14 mouse cellular contexts compared by ENCODE assay signal in the genomic region with DNA sequence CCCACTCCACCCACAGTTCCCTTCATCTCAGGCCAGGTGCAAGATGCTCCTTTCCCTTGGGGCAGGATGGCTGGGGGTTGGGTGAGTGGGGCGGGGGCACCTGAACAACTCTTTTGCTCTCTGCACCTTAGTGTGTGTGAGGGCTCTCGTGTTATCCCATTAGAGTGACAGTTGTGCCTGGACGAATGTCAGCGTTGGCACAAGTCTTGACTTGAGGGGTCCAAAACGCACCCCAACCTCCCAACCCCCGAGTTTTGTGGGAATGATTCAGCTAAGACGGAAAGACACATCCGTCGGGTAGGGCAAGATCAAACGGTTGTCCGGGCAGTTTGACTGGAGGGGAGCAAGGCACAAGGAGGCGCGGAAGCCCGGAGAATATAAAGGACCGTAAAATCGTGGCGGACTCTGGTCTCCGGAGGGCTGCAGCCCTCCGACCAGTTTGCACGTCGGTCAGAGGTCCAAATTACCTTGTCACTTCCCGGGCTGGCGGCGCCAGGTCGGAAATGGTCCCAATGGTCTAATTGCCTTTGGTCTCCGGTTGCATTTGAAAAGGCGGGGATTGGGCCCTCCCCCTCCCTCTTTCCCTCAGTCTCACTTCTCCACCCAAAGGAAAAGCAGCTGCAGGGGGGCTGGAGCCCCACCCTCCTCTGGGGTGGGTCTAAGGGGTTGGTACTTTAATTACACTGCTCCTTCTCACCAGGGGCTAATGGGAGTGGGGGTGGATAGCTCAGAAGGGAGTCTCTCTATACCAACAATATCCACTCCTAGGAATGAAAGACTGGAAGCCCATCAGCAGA. TPM values are rescaled to one million over a fixed set of nuclear protein-coding genes. Genes with fewer than 3 reads are reported as not detected.
DNase-seq lines count a peak whose midpoint lies in the region; ATAC-seq and TF ChIP-seq lines count a peak whose summit lies in the region.
"Had no signal": no experiment of that assay in that cellular context is flagged by ENCODE, and none has a peak within 500 bp of the region (broad histone marks: within the 10 kb centered on the region; RNA-seq: fewer than 3 reads in every experiment).

No protein-coding gene starts in this region.

- WGBS in heart, embryonic 10.5 days, result under 1% methylated on average over 27 of the region's 27 CpGs
- under 1% methylated on average over 25 of the region's 27 CpGs for WGBS in hindbrain, embryonic 11.5 days
- WGBS in limb, embryonic 14.5 days, result 3% methylated on average over 21 of the region's 27 CpGs
- WGBS in forebrain, embryonic 16.5 days, result 0% methylated on average over 27 of the region's 27 CpGs

- no peaks in the 10 kb centered on the region for H3K36me3 ChIP-seq in heart, embryonic 10.5 days
- no peaks in the 10 kb centered on the region for H3K36me3 ChIP-seq in E14TG2a.4 (ENCODE audit: insufficient read depth, low read length)
- H3K36me3 ChIP-seq in hindbrain, embryonic 11.5 days (ENCODE audit: control insufficient read depth, insufficient read depth, low read length), result no peaks in the 10 kb centered on the region
- H3K36me3 ChIP-seq in limb, embryonic 14.5 days (ENCODE audit: control insufficient read depth, insufficient read depth, low read length), result no peaks in the 10 kb centered on the region
- no peaks in the 10 kb centered on the region for H3K36me3 ChIP-seq in forebrain, embryonic 16.5 days (ENCODE audit: control insufficient read depth, insufficient read depth)
- H3K36me3 ChIP-seq: liver, embryonic 13.5 days had no signal

- H3K4me2 ChIP-seq in hindbrain, embryonic 11.5 days (replicated peaks; ENCODE audit: low read depth, low read length), result no peak overlapping the region
- peak overlapping the region; percentile 57 for H3K4me2 ChIP-seq in limb, embryonic 14.5 days (replicated peaks; ENCODE audit: low read depth, low read length, severe bottlenecking)
- H3K4me2 ChIP-seq in forebrain, embryonic 16.5 days (ENCODE audit: low read length), result no peak overlapping the region
- H3K4me2 ChIP-seq: liver, embryonic 13.5 days had no signal

- peaks cover 34% of the 10 kb centered on the region for H3K4me1 ChIP-seq in heart, embryonic 10.5 days
- peaks cover 86% of the 10 kb centered on the region for H3K4me1 ChIP-seq in E14TG2a.4 (replicated peaks; ENCODE audit: low read depth, low read length)
- peaks cover 3% of the 10 kb centered on the region; the same call in 1 of the 2 replicates for H3K4me1 ChIP-seq in hindbrain, embryonic 11.5 days (replicated peaks; ENCODE audit: control insufficient read depth, insufficient read depth, low read length)
- H3K4me1 ChIP-seq in limb, embryonic 14.5 days (ENCODE audit: control insufficient read depth, insufficient read depth, low read length), result peaks cover 22% of the 10 kb centered on the region
- peaks cover 12% of the 10 kb centered on the region for H3K4me1 ChIP-seq in forebrain, embryonic 16.5 days (replicated peaks; ENCODE audit: control insufficient read depth, insufficient read depth, low read length)

- H3K27me3 ChIP-seq in heart, embryonic 10.5 days (ENCODE audit: insufficient read depth, poor library complexity, severe bottlenecking), result peaks cover 99% of the 10 kb centered on the region
- peaks cover 98% of the 10 kb centered on the region for H3K27me3 ChIP-seq in E14TG2a.4 (ENCODE audit: insufficient read depth, low read length)
- peaks cover 96% of the 10 kb centered on the region for H3K27me3 ChIP-seq in hindbrain, embryonic 11.5 days (ENCODE audit: control insufficient read depth, insufficient read depth, low read length)
- H3K27me3 ChIP-seq in limb, embryonic 14.5 days (ENCODE audit: control insufficient read depth, insufficient read depth, low read length), result peaks cover 96% of the 10 kb centered on the region
- H3K27me3 ChIP-seq in forebrain, embryonic 16.5 days (replicated peaks; ENCODE audit: control insufficient read depth, insufficient read depth, low read length), result peaks cover 65% of the 10 kb centered on the region

- DNase-seq in heart, embryonic 10.5 days (ENCODE audit: low spot score), result no peak
- no peak for DNase-seq in heart, adult 18-20 months
- DNase-seq in hindbrain, embryonic 11.5 days (ENCODE audit: low spot score), result peak; percentile 64
- DNase-seq in limb, embryonic 14.5 days (ENCODE audit: low spot score), result no peak
- DNase-seq in natural killer cell, adult 2 months (ENCODE audit: low spot score in 2 of 2), result no peak
- DNase-seq in urinary bladder, adult 18-20 months (ENCODE audit: low spot score in 2 of 2), result no peak
- DNase-seq: cerebellum, postnatal 36 days; forebrain, postnatal 0 days; liver, embryonic 13.5 days had no signal

- ATAC-seq in hindbrain, embryonic 11.5 days (ENCODE audit: low FRiP score), result no peak
- ATAC-seq in limb, embryonic 14.5 days (ENCODE audit: low FRiP score, low read depth), result no peak
- no peak for ATAC-seq in forebrain, embryonic 16.5 days
- ATAC-seq: forebrain, postnatal 0 days had no signal

- peak overlapping the region; percentile 43; the same call in 1 of the 2 replicates for H3K9ac ChIP-seq in hindbrain, embryonic 11.5 days (ENCODE audit: low read depth, low read length)
- peak overlapping the region; percentile 41; the same call in 1 of the 2 replicates for H3K9ac ChIP-seq in limb, embryonic 14.5 days (ENCODE audit: low read depth, low read length, severe bottlenecking)
- no peak overlapping the region for H3K9ac ChIP-seq in forebrain, embryonic 16.5 days (replicated peaks; ENCODE audit: low read depth, low read length)
- H3K9ac ChIP-seq: forebrain, postnatal 0 days; liver, embryonic 13.5 days had no signal

- no peak for TF ChIP-seq POLR2A in limb, embryonic 14.5 days (IDR thresholded peaks at IDR 0.05; ENCODE audit: borderline replicate concordance, extremely low read depth, insufficient read depth, insufficient read length)

- TF ChIP-seq CTCF in E14TG2a.4 (conservative IDR thresholded peaks at IDR 0.05; ENCODE audit: low read length), result no peak

- no peak overlapping the region for H3K27ac ChIP-seq in heart, embryonic 10.5 days
- H3K27ac ChIP-seq in hindbrain, embryonic 11.5 days (ENCODE audit: low read depth, low read length), result peak overlapping the region; percentile 39; the same call in 1 of the 2 replicates
- H3K27ac ChIP-seq in limb, embryonic 14.5 days (replicated peaks; ENCODE audit: low read depth, low read length), result no peak overlapping the region
- no peak overlapping the region for H3K27ac ChIP-seq in forebrain, embryonic 16.5 days (ENCODE audit: low read length)
- H3K27ac ChIP-seq: liver, embryonic 13.5 days had no signal

- no peaks in the 10 kb centered on the region for H3K9me3 ChIP-seq in heart, embryonic 10.5 days
- H3K9me3 ChIP-seq in E14TG2a.4 (ENCODE audit: low read length), result peaks cover 8% of the 10 kb centered on the region; the same call in 1 of the 2 replicates
- H3K9me3 ChIP-seq in hindbrain, embryonic 11.5 days (ENCODE audit: control insufficient read depth, low read length), result no peaks in the 10 kb centered on the region
- H3K9me3 ChIP-seq in limb, embryonic 14.5 days (ENCODE audit: control insufficient read depth, low read length), result no peaks in the 10 kb centered on the region
- H3K9me3 ChIP-seq in forebrain, embryonic 16.5 days (ENCODE audit: control insufficient read depth, low read length), result no peaks in the 10 kb centered on the region
- H3K9me3 ChIP-seq: liver, embryonic 13.5 days; megakaryocyte, embryonic 14.5 days had no signal

- H3K4me3 ChIP-seq in heart, embryonic 10.5 days, result peak overlapping the region; percentile 31
- H3K4me3 ChIP-seq in E14TG2a.4 (replicated peaks; ENCODE audit: low read length), result peak overlapping the region; percentile 73
- peak overlapping the region; percentile 21 for H3K4me3 ChIP-seq in hindbrain, embryonic 11.5 days (ENCODE audit: low read depth, low read length)
- peak overlapping the region; percentile 40 for H3K4me3 ChIP-seq in limb, embryonic 14.5 days (replicated peaks; ENCODE audit: low read length)
- no peak overlapping the region for H3K4me3 ChIP-seq in forebrain, embryonic 16.5 days (replicated peaks; ENCODE audit: low read length)
- H3K4me3 ChIP-seq: liver, embryonic 13.5 days; megakaryocyte, embryonic 14.5 days had no signal

RNA-seq across cellular contexts. Expression of gene Evx1, which starts 1.2 kb away (rescaled TPM):
- 0.10 TPM in 1 of 2 replicates, not detected in the other for polyA plus RNA-seq in heart, embryonic 10.5 days (2016; fragmentation: Nextera tagmentation; extraction: Ambion mirVana)
- total RNA-seq in heart, adult 18-20 months (2021), result not detected
- polyA plus RNA-seq in hindbrain, embryonic 11.5 days (2014; fragmentation: Nextera tagmentation; extraction: Ambion mirVana), result 5.2 and 5.9 TPM in 2 replicates
- polyA plus RNA-seq in limb, embryonic 14.5 days (2012; rRNA removed), result 0.64 and 0.93 TPM in 2 replicates
- 0.18 and 0.44 TPM in 2 replicates for polyA plus RNA-seq in limb, embryonic 14.5 days (2014; fragmentation: Nextera tagmentation; extraction: Ambion mirVana)
- 0.19 TPM in 1 of 2 replicates, not detected in the other for polyA plus RNA-seq in forebrain, embryonic 16.5 days (2015; fragmentation: Nextera tagmentation; extraction: Ambion mirVana)
- total RNA-seq: forebrain, postnatal 0 days had no signal
- polyA plus RNA-seq: forebrain, postnatal 0 days; large intestine, adult 2 months; liver, embryonic 13.5 days had no signal

RNA-seq across cellular contexts. Expression of gene Hoxa13, which starts 53.8 kb away (rescaled TPM):
- not detected in 2 replicates for polyA plus RNA-seq in heart, embryonic 10.5 days (2016; fragmentation: Nextera tagmentation; extraction: Ambion mirVana)
- not detected for total RNA-seq in heart, adult 18-20 months (2021)
- not detected in 2 replicates for polyA plus RNA-seq in hindbrain, embryonic 11.5 days (2014; fragmentation: Nextera tagmentation; extraction: Ambion mirVana)
- polyA plus RNA-seq in limb, embryonic 14.5 days (2012; rRNA removed), result 26.0 and 37.6 TPM in 2 replicates
- 16.0 and 24.1 TPM in 2 replicates for polyA plus RNA-seq in limb, embryonic 14.5 days (2014; fragmentation: Nextera tagmentation; extraction: Ambion mirVana)
- not detected in 2 replicates for polyA plus RNA-seq in forebrain, embryonic 16.5 days (2015; fragmentation: Nextera tagmentation; extraction: Ambion mirVana)
- total RNA-seq: forebrain, postnatal 0 days had no signal
- polyA plus RNA-seq: brain, embryonic 14.5 days; forebrain, postnatal 0 days; large intestine, adult 2 months; liver, embryonic 13.5 days had no signal

Comparison
In these comparisons a context has a peak if more than half of its experiments do, and no peak if none do; other contexts are left out.
1. RNA of gene Hoxa13, which starts 53.8 kb away (polyA plus RNA-seq): 16.0 to 37.6 TPM in limb, embryonic 14.5 days; not detected in heart, embryonic 10.5 days, not detected in hindbrain, embryonic 11.5 days and not detected in forebrain, embryonic 16.5 days; every median in the first group is over 10 times any median in the second.